Mouse (Mus musculus) MN1 (cell line): ENCODE measurements around the gene Onecut3.

Source experiments
- DNase-seq: peaks from one replicate; pipeline ENCODE4 v3.0.0-alpha.2; 2016; ENCODE audit warnings: low spot score

The Onecut3 gene

DNA sequence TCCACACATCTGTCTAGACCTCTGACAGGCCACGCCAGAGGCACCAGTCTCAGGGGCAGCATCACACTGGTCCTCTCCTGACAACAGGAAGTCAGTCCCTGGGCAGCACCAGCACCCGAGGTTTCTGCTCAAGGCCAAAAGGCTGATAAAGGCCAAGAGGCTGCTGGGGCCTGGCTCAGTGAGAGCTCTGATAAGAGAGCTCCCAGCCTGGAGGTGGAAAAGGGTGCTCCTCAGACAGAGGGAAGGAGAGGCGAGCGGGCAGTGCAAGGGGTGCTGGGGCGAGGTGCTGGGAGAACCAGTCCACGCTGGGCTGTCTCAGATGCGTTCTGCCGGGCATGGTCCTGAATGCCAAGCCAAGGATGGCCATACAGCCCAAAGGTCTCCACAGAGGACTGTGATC is 58.9 kb downstream of the Onecut3 start:
- DNase-seq: no peak

DNA sequence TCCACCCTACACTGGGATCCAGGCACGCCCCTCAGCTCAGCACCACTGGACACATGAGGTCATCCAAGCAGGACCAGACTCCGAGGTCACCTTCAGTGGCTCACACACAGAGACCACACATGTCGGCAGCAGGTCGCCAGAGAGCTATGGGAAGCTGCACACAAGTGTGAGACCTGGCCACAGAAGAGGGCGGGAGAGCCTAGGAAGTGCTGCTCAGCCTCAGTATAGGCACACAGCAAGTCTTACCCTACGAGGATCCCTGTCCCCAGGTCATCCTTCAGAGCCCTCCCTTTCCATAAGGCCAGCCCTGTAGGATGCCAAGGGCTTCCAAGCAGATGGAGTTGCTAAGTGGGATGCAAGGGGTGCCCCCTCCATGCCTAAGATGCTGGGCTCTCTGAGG is 59.4 kb downstream of the Onecut3 start:
- DNase-seq: no peak

- DNase-seq: peak; percentile 85
Measured at GRCm38 (mm10) chr10:80557346-80557965, 62.8 kb downstream of the Onecut3 start.

- DNase-seq: no peak
Measured at GRCm38 (mm10) chr10:80559431-80559830, 64.8 kb downstream of the Onecut3 start.

DNA sequence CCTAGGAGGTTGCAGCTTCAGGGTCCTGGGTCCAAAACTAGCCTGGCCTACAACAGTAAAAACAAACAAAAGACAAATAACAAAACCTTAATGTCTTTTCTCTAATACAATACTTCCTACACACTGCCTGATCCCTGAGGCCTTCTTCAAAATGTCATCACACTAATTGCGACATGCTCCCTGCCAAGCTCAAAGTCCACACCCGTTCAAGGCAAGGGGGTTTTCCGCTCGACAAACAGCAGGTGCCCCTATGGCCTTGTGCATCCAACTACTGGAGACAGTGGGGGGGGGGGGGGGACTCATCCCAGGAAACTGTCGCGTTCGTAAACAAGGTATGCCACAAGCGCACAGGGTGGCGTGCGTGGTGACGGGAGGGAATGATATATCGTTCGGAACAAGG is 66.0 kb downstream of the Onecut3 start:
- DNase-seq: no peak

- peak; percentile 94 for DNase-seq
Measured at GRCm38 (mm10) chr10:80561116-80561944, 66.7 kb downstream of the Onecut3 start, which contains the start of gene Rexo1. TSS of gene Rexo1 (minus strand) at chr10:80561560.

GRCm38 (mm10) chr10:80566375-80567092 is 71.9 kb downstream of the Onecut3 start:
- peak; percentile 84 for DNase-seq
